Mouse (Mus musculus) midbrain, embryonic 12.5 days (tissue): ENCODE measurements around the gene Nek7. TPM values are rescaled to one million over a fixed set of nuclear protein-coding genes. Genes with fewer than 3 reads are reported as not detected.

Source experiments
- ATAC-seq: fragments of 200-750 bp; cut with Nextera tagmentation; 2 replicates; pipeline ENCODE4 v1.8.0; 2017; ENCODE audit warnings: low read depth, moderate TSS enrichment, moderate library complexity; ENCODE audit not compliant: low FRiP score
- H3K27ac ChIP-seq: fragments of 300-500 bp; sonication (generic); replicated peaks from 2 replicates; pipeline ENCODE4 v1.5.1; 2016; ENCODE audit warnings: mild to moderate bottlenecking
- H3K27me3 ChIP-seq: fragments of 300-500 bp; sonication (generic); 2 replicates; pipeline ENCODE4 v1.6.1; 2016; ENCODE audit warnings: mild to moderate bottlenecking
- H3K36me3 ChIP-seq: fragments of 300-500 bp; sonication (generic); 2 replicates; pipeline ENCODE4 v1.6.1; 2016
- H3K4me1 ChIP-seq: fragments of 300-500 bp; sonication (generic); 2 replicates; pipeline ENCODE4 v1.6.1; 2016
- H3K4me2 ChIP-seq: fragments of 300-500 bp; sonication (generic); replicated peaks from 2 replicates; pipeline ENCODE4 v1.6.1; 2016; ENCODE audit warnings: mild to moderate bottlenecking, moderate library complexity
- H3K4me3 ChIP-seq: fragments of 300-500 bp; sonication (generic); 2 replicates; pipeline ENCODE4 v1.5.1; 2016; ENCODE audit warnings: mild to moderate bottlenecking
- H3K9ac ChIP-seq: fragments of 300-500 bp; sonication (generic); replicated peaks from 2 replicates; pipeline ENCODE4 v1.6.1; 2016; ENCODE audit warnings: mild to moderate bottlenecking, moderate library complexity
- H3K9me3 ChIP-seq: fragments of 300-500 bp; sonication (generic); 2 replicates; pipeline ENCODE4 v1.6.1; 2016; ENCODE audit warnings: mild to moderate bottlenecking
- WGBS: fragments of 180-500 bp; shearing (Covaris S2); methylation state at CpG from one replicate; pipeline ENCODE4 v1.1.7; 2016; 5-methylcytosine and 5-hydroxymethylcytosine counted together
- polyA plus RNA-seq: library from polyadenylated mRNA; unstranded; fragments of >200 nt; fragmentation: Nextera tagmentation; extraction: Ambion mirVana; gene quantifications from 2 replicates; pipeline ENCODE4 v1.2.1, GENCODE M21; 2016

The Nek7 gene
- polyA plus RNA-seq, 1 experiment from 2014 or later = 31.0 TPM

DNA sequence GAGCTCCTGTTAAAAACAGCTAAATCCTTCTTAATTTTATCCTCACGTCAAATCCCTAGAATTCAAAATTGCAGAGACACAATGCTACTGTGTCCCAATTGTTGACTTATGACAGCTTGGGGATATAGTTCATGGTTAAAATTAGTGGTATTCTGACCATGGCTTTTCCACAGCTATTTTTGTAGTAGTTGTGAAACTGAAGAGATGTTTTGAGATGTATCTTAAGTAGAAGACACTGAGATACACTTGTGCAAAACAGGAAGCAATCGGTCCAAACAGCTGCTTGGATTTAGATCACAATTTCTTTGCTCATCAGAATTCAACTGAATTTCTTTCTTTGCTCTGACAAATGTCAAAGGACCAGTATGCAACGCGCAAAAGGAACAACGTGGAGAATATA is 2.9 kb upstream of the Nek7 start:
- H3K4me1 ChIP-seq = peaks cover 14% of the 10 kb centered on the region
- no peaks in the 10 kb centered on the region for H3K36me3 ChIP-seq
- no peak for ATAC-seq
- no peak overlapping the region for H3K27ac ChIP-seq
- no peaks in the 10 kb centered on the region for H3K9me3 ChIP-seq
- no peak overlapping the region for H3K4me2 ChIP-seq
- H3K27me3 ChIP-seq = no peaks in the 10 kb centered on the region
- no peak overlapping the region for H3K9ac ChIP-seq
- no peak overlapping the region for H3K4me3 ChIP-seq
- 89% methylated on average over 5 of the region's 5 CpGs for WGBS

DNA sequence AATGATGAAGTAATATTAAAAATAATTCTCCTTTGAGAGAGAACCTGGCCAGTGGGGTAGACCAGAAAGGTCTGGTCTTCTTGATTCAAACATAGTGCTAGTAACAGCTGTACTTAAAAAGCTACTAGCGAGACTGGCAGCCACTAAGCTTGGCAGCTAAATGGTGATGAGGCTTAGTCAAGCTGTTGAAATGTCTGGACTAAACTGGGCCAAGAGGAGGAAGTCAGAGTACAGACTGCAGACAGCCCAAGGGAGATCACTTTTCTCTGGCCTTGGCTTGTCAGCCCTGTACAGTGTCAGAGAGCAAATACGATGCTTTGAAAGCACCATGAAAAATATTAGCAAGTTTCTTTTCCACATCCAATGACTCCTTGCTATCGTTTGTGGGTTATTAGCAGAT is 2.5 kb upstream of the Nek7 start:
- no peak overlapping the region for H3K9ac ChIP-seq
- H3K27ac ChIP-seq = no peak overlapping the region
- H3K4me1 ChIP-seq = peaks cover 15% of the 10 kb centered on the region
- no peaks in the 10 kb centered on the region for H3K36me3 ChIP-seq
- H3K4me2 ChIP-seq = no peak overlapping the region
- WGBS = 87% methylated on average over 3 of the region's 3 CpGs
- H3K27me3 ChIP-seq = no peaks in the 10 kb centered on the region
- no peak for ATAC-seq
- no peaks in the 10 kb centered on the region for H3K9me3 ChIP-seq
- H3K4me3 ChIP-seq = no peak overlapping the region

DNA sequence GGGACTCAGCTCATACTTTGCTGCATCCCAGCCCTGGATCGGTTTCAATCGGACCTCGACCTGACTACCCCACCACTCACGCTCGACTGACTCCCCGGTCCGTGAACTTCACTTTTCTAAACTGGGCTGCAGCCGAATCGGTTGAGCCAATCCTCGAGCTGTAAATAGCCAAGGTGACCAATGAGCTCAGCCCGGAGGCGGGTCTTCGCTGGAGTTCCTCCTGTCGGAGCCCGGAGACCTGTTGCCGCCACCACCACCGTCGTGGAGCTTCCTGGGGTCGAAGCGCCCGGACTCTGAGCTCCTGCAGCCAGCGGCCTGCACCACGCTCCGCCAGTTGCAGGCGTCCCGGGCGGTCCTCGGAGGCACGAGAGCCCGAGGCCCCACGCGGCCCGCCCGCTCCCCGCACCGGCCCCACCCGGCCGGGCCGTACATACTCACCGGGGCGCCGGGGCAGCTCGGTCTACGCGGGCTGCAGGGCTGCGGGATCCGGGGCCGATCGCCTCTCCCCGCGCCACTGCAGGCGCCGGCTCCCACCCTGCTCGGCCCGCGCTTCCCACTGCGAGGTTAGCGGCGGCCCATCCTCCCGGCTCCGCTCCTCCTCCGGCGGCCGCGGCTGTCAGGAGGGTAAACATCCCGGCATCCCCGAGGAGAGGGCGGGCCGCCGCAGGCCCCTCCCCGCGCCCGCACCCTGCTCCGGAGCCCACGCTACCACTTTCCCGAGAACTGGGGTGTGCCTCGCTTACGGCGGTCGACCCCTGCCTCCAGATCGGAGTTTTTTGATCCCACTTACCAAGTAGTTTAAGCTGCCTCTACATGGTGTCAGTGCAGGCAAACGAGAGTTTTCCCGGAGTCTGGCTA is 598 bp downstream of the Nek7 start:
- peak overlapping the region; percentile 95 for H3K27ac ChIP-seq
- WGBS = under 1% methylated on average over 72 of the region's 83 CpGs
- peak overlapping the region; percentile 78 for H3K9ac ChIP-seq
- peak; percentile 95 for ATAC-seq
- H3K4me3 ChIP-seq = peak overlapping the region; percentile 94
- H3K9me3 ChIP-seq = no peaks in the 10 kb centered on the region
- peaks cover 19% of the 10 kb centered on the region for H3K4me1 ChIP-seq
- no peaks in the 10 kb centered on the region for H3K36me3 ChIP-seq
- no peaks in the 10 kb centered on the region for H3K27me3 ChIP-seq
- H3K4me2 ChIP-seq = peak overlapping the region; percentile 79

DNA sequence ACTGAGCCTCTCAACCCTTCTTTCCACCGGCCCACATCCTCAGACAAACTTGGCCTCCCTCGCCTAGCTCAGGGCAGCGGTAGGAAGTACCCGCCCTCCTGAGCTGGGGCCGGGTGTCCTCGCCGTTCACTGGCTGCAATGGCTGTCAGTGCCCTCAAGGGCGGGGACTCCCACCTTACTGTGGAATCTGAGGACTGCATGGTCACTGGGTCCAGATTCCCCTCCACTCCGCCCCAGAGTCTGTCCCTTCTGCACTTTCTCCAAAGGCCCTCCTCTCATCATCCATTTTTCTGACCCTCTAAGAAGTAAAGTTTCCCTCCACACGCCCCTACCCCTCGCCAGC is 2.0 kb downstream of the Nek7 start:
- Histone ChIP-seq H3K9ac (peak overlapping the region; percentile 46), H3K4me2 (peak overlapping the region; percentile 79), H3K9me3 (no peaks in the 10 kb centered on the region), H3K27ac (peak overlapping the region; percentile 95), H3K4me3 (peak overlapping the region; percentile 94), H3K27me3 (no peaks in the 10 kb centered on the region), H3K36me3 (no peaks in the 10 kb centered on the region), H3K4me1 (peaks cover 19% of the 10 kb centered on the region)
- ATAC-seq = peak; percentile 84
- 2% methylated on average over 11 of the region's 11 CpGs for WGBS

DNA sequence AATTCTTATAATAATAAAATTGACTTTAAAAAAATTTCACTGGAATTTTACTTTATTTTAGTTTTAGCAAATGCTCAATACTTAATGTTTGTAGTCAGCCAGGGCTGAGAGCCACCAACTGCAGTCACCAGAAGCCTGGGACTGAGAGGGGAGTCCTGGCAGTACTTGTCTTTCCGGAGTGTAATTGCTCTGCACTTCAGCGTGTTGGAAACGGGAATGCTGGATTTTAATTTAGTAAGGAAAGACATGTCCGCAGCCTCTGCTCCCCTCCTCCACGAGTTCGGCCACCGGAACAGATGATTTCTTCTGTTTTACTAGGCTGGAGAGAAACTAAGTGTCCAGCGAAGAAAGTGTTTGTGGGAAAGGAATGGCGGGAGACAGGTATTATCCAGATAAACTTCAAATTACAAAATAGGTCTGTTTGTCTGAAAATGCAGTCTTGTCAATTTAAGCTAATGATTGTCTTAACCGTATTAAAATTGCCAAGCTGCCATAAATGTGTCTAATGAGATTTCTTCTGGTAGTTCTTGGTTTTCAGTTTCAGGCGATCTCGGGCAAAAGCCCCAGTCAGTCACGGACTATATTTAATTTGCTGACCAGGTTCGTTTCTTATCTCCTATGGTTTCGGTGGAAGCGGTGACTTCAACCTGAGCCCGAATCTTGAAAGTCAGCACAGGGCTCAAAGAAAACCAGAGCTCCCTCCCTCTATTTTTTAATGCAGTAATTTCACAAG is 2.5 kb downstream of the Nek7 start:
- no peak for ATAC-seq
- Histone ChIP-seq H3K9me3 (no peaks in the 10 kb centered on the region), H3K36me3 (no peaks in the 10 kb centered on the region), H3K4me3 (peak overlapping the region; percentile 94), H3K4me2 (peak overlapping the region; percentile 79), H3K4me1 (peaks cover 19% of the 10 kb centered on the region), H3K27me3 (no peaks in the 10 kb centered on the region), H3K27ac (peak overlapping the region; percentile 64; the same call in 1 of the 2 replicates), H3K9ac (peak overlapping the region; percentile 35)
- WGBS = 22% methylated on average over 17 of the region's 17 CpGs

DNA sequence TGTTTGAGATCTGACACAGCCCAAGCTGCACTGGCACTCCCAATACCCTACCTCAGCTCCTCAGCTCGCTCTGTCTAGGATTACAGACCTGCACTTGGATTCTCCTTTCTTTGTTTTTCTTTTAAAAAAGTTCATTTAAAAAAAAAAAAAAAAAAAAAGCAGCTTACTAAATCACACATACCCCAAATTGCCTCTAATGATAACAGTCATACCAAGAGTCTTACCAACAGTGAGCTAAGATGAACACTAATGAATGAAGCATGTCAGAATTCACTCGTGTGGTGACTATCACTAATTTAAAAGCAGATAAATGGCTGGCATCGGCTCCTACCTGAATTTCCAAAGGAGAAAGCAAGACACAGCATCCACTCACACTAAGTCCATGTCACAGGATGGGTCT is 4.6 kb downstream of the Nek7 start:
- Histone ChIP-seq H3K4me3 (no peak overlapping the region), H3K4me1 (peaks cover 18% of the 10 kb centered on the region), H3K27me3 (no peaks in the 10 kb centered on the region), H3K4me2 (no peak overlapping the region), H3K27ac (no peak overlapping the region), H3K36me3 (no peaks in the 10 kb centered on the region), H3K9ac (no peak overlapping the region), H3K9me3 (no peaks in the 10 kb centered on the region)
- 78% methylated on average over 3 of the region's 3 CpGs for WGBS
- no peak for ATAC-seq

DNA sequence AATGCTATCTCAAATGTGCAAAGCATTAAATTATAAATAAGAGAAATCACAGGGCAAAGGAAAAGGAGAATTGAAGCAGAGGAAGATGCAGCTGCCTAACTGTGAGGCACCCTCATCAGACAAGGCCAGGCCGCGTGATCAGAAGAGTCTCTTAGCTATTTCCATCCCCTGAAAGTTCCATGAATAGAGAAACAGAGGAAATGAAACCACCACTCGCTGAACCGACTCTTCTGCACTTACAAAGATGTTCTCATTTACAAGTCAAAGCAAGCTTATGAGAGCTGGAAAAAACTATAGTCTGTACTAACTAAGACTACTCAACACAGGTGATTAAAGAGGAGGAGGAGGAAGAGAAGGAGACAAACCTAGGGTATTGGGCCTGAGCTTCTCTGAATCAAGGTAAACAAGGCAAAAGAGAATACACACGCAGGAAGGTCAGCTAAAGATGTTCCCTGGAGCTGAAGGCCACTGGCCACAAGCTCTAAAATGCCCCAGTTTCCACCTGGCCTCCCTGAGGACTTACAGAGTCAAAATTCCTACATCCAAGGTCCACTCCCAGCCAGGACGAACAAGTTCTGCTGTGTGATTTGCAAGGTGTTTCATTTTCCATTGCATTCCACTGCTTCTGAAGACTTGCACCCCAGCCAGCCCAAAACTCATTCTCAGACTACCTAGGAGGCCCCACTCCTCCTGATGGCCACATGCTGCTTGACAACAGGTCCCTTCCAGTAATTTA is 5.2 kb downstream of the Nek7 start:
- no peak overlapping the region for H3K4me2 ChIP-seq
- no peaks in the 10 kb centered on the region for H3K27me3 ChIP-seq
- H3K4me3 ChIP-seq = no peak overlapping the region
- 66% methylated on average over 6 of the region's 6 CpGs for WGBS
- H3K36me3 ChIP-seq = no peaks in the 10 kb centered on the region
- H3K9ac ChIP-seq = no peak overlapping the region
- no peak for ATAC-seq
- H3K9me3 ChIP-seq = no peaks in the 10 kb centered on the region
- peaks cover 12% of the 10 kb centered on the region for H3K4me1 ChIP-seq
- no peak overlapping the region for H3K27ac ChIP-seq

DNA sequence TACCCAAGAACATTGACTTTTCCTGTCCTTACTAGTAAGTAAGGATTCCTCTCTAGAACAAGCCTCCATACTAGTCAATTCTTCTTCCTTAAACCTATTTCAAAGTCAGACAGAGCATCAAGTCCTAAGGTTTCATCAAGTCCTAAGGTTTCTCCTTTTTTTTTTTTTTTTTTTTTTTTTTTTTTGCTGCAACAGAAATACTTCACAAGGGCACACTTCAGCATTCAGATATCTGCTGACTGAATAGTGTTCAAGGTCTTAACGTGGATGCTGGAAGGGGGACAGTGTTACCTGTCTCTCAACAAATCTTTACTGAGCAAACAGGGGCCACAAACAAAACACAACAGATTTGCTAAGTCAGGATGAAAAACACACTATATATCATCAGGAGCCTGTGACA is 7.8 kb downstream of the Nek7 start:
- Histone ChIP-seq H3K4me1 (0 out of 2 replicates have a peak, but pooled peaks cover under 1% of the 10 kb centered on the region), H3K4me3 (no peak overlapping the region), H3K36me3 (no peaks in the 10 kb centered on the region), H3K9ac (no peak overlapping the region), H3K27me3 (no peaks in the 10 kb centered on the region), H3K4me2 (no peak overlapping the region), H3K9me3 (no peaks in the 10 kb centered on the region), H3K27ac (no peak overlapping the region)
- no peak for ATAC-seq
- 82% methylated on average over 1 of the region's 1 CpGs for WGBS

DNA sequence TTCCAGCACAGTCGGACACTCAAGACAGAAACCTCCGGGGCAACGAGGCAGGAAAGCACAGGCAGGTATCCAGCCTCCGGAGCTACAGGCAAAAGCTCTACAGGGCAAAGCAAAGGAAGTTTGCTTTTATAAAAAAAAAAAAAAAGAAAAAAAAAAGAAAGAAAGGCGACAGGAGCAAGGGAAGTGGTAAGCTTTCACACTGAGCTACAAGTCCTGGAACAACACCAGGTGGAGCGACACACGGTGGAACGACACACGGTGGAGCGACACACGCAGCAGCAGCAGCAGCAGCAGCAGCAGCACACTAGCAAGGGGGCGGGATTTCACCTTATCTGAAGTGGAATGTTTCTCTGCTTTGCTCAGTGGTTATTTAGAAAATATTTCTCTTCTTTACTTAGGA is 10.8 kb downstream of the Nek7 start:
- no peak overlapping the region for H3K4me2 ChIP-seq
- no peaks in the 10 kb centered on the region for H3K36me3 ChIP-seq
- WGBS = 93% methylated on average over 12 of the region's 12 CpGs
- no peaks in the 10 kb centered on the region for H3K9me3 ChIP-seq
- H3K9ac ChIP-seq = no peak overlapping the region
- no peaks in the 10 kb centered on the region for H3K4me1 ChIP-seq
- ATAC-seq = no peak
- H3K27me3 ChIP-seq = no peaks in the 10 kb centered on the region
- no peak overlapping the region for H3K27ac ChIP-seq
- no peak overlapping the region for H3K4me3 ChIP-seq

DNA sequence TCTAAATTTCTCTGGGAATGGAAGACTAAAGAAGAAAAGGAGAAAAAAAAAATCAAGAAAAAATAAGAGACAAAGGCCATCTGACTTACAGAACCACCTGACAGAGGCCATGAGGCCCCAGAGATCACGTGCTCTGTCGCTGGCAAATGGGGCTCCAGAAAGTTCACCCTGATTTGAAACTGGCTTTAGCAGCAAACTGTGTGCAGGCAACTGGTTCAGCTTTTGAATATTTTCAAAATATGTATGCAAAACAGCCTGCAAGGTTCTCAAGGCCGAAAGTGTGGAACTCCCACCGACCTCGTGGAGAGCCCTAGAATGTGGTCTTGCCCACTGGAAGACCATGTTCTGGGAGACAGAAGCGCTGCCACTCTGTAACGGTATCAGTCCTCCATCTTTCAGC is 11.6 kb downstream of the Nek7 start:
- H3K9me3 ChIP-seq = no peaks in the 10 kb centered on the region
- WGBS = 93% methylated on average over 7 of the region's 7 CpGs
- H3K4me3 ChIP-seq = no peak overlapping the region
- ATAC-seq = no peak
- H3K27ac ChIP-seq = no peak overlapping the region
- H3K4me1 ChIP-seq = no peaks in the 10 kb centered on the region
- H3K27me3 ChIP-seq = no peaks in the 10 kb centered on the region
- no peaks in the 10 kb centered on the region for H3K36me3 ChIP-seq
- H3K9ac ChIP-seq = no peak overlapping the region
- no peak overlapping the region for H3K4me2 ChIP-seq

DNA sequence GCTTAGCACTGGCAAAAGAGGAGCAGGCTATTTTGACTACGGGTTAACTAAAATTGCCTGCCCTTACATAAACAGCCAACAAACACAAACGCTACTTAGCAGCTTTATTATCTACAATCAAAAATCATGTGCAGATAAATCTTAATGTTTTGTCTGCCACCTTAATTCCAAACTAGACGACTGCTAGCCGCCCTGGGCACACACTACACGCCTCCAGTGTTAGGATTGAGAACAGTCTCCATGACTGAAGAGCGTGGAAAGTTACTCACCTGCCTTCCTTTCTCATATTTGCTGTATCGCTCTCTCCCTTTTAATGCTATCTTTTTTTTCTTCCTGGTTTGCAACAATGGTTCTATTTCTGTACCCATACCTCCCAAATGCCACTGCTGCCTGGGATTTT is 12.1 kb downstream of the Nek7 start:
- no peak overlapping the region for H3K27ac ChIP-seq
- WGBS = 95% methylated on average over 7 of the region's 7 CpGs

DNA sequence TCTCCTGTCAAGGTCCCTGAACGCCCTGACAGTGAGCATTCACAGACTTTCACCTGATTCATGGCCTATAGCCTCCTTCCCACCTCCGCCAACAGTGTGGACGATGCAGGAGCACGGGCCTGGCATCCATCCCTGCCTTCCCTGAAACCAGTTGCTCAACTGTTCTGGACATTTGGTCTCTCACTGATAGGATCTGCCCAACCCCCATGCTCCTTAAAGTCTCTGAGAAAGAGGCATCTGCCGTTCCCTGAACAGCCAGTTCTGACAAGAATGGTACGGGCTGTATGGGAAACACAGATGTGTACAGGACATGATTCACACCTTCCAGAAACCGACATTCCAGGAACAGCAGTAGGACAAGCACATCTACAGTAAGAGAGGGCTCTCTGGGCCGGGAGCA is 13.2 kb downstream of the Nek7 start:
- Histone ChIP-seq H3K27me3 (no peaks in the 10 kb centered on the region), H3K27ac (no peak overlapping the region)
- WGBS = 85% methylated on average over 8 of the region's 8 CpGs

More for the DNA sequence above, 12.1 kb downstream of the Nek7 start:
- H3K4me2 ChIP-seq = no peak overlapping the region
- H3K9ac ChIP-seq = no peak overlapping the region
- no peaks in the 10 kb centered on the region for H3K27me3 ChIP-seq
- H3K36me3 ChIP-seq = no peaks in the 10 kb centered on the region
- H3K9me3 ChIP-seq = no peaks in the 10 kb centered on the region
- no peak for ATAC-seq
- H3K4me1 ChIP-seq = no peaks in the 10 kb centered on the region
- H3K4me3 ChIP-seq = no peak overlapping the region

More for the DNA sequence above, 13.2 kb downstream of the Nek7 start:
- no peak overlapping the region for H3K4me3 ChIP-seq
- ATAC-seq = no peak
- H3K9ac ChIP-seq = no peak overlapping the region
- H3K4me2 ChIP-seq = no peak overlapping the region
- no peaks in the 10 kb centered on the region for H3K4me1 ChIP-seq
- H3K9me3 ChIP-seq = no peaks in the 10 kb centered on the region
- no peaks in the 10 kb centered on the region for H3K36me3 ChIP-seq
